Mouse (Mus musculus) adrenal gland, adult 8-10 months (tissue): ENCODE measurements around the gene Maml2. TPM values are rescaled to one million over a fixed set of nuclear protein-coding genes. Genes with fewer than 3 reads are reported as not detected.

Experiments
- DNase-seq: peaks from one replicate; pipeline ENCODE4 v3.0.0; 2022
- total RNA-seq, 4 experiments: library from RNA; stranded (reverse); gene quantifications; 2 replicates each; pipeline ENCODE4 v1.2.4; 2022

Gene Maml2
- total RNA-seq, 4 experiments from 2014 or later = 6.7 to 13.7 (median 9.6) TPM

DNA sequence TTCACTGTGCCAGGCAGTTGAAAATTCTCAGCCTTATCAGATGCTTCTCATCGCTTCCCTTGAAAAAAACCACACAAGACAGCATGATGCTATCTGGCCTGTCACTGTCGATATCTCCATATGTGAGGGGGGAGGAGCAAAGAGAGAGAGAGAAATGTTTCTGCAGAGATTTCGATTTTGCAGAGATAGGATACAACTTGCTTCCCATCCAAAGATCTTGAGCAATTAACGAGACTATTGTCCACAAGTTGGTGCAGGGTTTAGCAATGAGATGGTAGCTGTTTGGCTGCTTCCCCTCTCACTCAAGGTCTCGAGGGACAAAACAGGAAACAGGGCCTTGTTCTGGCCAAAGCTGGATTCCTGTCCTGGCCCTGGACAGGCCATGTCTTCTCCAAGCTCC lies 276.3 kb downstream of the Maml2 start:
- peak; percentile 24 for DNase-seq

GRCm38 (mm10) chr9:13574913-13575312 lies 277.2 kb downstream of the Maml2 start:
- no peak for DNase-seq

DNA sequence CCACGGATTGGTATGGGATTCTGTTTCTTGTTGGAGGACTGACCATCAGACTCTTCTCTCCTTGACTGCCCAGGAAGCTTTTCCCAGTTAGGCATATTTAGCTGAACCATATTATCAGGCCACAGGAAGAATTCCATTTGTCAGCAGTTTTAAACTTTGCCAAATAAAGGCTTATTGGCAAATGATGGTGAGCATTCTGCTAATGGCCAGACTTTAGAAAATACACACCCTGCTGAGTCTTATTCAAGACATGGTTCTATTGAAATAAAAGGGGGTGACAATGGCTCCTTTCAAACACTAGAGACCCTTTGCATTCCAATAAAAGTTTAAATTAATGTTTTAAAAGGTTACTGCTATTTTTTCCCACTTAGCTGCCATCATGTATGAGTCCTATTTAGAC lies 279.4 kb downstream of the Maml2 start:
- DNase-seq = no peak

DNA sequence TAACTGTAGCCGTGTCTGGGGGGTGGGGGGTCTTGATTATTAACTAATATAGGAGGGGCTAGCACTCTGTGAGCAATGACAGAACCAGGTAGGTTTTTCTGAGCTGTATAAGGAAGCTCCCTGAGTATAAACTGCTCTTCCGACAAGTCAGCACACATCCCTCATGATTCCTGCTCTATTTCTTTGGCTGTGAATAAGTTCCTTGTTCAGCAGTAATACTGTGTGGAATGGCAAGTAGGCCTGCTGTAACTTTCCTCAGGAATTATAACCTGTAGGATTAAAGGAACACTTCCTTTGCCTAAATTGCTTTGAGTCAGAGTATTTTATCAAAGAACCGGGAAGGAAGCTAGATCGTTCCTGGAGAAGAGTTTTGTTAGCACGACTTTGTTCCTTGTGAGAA lies 283.4 kb downstream of the Maml2 start:
- DNase-seq = no peak

GRCm38 (mm10) chr9:13583952-13584351 lies 286.2 kb downstream of the Maml2 start:
- no peak for DNase-seq

DNA sequence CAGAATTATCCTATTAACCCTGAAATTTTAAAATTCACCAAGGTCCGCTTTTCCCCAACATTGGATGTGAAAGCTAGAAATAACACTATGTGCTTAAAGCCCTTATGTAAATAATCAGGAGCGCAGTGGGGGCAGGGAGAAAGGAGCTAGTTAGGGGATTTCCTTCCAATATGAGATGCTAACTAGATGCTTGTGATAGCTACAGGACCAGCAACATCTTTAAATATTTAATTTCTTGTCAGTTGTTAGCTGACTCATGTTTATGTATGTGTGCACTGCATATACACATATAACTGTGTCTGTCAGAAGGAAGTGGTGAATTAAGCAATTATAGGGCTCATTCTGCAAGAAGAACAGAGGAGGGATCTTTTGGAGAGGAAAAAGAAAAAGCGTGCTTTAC lies 286.7 kb downstream of the Maml2 start:
- no peak for DNase-seq

GRCm38 (mm10) chr9:13587085-13587933 lies 289.6 kb downstream of the Maml2 start:
- no peak for DNase-seq

- no peak for DNase-seq
Observed at GRCm38 (mm10) chr9:13588786-13589185, 291.0 kb downstream of the Maml2 start.

DNA sequence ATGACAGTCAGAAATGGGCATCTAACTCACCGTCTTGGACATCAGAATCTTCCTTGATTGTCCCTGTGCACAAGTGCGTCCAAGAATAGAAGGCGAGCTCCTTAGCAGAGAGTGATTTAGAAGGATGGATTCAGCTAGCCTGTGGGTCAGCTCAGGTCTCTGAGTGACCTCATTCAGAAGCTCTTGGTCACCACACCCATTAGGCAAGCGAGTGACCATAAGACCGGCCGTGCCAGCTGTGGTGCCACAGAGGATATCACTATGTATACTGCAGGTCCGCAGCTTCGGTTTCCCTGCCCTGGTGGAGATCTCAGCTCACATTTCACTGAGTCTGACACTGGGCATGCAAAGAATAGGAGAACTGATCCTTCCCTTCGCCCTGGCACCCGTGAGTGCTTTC lies 294.9 kb downstream of the Maml2 start:
- no peak for DNase-seq

GRCm38 (mm10) chr9:13597736-13598135 lies 300.0 kb downstream of the Maml2 start:
- DNase-seq = no peak

DNA sequence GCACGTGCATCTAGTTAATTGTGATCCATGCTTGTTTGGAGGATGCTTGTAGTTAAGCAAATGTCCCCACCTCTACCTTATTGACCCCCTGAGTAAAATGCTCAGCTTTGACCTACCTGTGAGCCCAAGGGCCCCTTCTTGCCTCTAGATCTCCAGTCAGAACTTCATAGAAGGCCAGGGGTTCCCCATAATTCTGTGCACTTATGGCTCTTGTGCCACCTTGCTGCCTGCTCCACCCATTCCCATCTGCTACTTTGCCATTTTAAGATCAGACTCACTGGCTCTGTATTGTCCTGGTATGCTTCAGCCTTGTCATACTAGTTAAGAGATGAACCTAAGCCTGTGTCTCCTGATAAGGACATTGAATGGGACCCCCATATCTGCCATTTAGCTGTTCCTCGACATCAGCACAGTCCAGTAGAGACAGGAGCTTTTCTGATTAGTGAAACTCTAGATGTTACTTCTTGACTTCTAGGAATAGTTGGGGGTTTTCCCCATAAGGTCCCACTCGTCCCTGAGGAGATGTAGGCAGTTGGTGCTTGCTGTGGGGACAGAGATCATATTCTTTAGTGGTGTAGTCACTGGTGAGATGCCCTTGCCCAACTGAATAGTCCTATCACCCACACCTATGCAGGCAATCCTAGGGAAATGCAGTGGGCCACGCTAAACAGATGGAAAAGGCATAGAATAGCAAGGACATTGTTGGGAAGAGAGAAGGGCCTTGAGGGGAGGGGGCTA lies 301.0 kb downstream of the Maml2 start:
- no peak for DNase-seq

GRCm38 (mm10) chr9:13599334-13599614 lies 301.5 kb downstream of the Maml2 start:
- no peak for DNase-seq

- DNase-seq = no peak
Observed at GRCm38 (mm10) chr9:13599800-13600199, 302.0 kb downstream of the Maml2 start.

- DNase-seq = no peak
Observed at GRCm38 (mm10) chr9:13601729-13602128, 304.0 kb downstream of the Maml2 start.

- no peak for DNase-seq
Observed at GRCm38 (mm10) chr9:13603533-13604143, 305.9 kb downstream of the Maml2 start.

GRCm38 (mm10) chr9:13607609-13608185 lies 309.9 kb downstream of the Maml2 start:
- no peak for DNase-seq

- no peak for DNase-seq
Observed at GRCm38 (mm10) chr9:13608532-13609071, 310.8 kb downstream of the Maml2 start.

GRCm38 (mm10) chr9:13611561-13611960 lies 313.8 kb downstream of the Maml2 start:
- DNase-seq = peak; percentile 8

DNA sequence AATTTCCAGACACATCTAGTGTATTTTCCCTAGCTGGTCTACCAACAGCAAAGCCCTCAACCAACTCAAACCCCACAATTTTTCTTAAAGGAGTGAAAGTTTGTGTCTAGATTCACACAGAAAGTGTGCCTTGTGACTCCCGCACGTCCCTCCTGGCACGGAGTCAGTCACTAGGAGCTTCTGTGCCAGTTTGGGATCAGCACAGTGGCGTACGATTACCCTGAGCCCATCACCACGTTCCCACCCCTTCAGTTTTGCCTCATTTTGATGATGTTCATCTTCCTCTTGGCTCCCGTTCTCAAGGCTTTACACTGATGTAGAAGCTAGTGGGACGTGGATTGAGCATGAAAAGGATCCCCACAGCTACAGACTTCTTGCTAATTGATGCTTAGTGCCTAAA lies 314.6 kb downstream of the Maml2 start:
- no peak for DNase-seq

DNA sequence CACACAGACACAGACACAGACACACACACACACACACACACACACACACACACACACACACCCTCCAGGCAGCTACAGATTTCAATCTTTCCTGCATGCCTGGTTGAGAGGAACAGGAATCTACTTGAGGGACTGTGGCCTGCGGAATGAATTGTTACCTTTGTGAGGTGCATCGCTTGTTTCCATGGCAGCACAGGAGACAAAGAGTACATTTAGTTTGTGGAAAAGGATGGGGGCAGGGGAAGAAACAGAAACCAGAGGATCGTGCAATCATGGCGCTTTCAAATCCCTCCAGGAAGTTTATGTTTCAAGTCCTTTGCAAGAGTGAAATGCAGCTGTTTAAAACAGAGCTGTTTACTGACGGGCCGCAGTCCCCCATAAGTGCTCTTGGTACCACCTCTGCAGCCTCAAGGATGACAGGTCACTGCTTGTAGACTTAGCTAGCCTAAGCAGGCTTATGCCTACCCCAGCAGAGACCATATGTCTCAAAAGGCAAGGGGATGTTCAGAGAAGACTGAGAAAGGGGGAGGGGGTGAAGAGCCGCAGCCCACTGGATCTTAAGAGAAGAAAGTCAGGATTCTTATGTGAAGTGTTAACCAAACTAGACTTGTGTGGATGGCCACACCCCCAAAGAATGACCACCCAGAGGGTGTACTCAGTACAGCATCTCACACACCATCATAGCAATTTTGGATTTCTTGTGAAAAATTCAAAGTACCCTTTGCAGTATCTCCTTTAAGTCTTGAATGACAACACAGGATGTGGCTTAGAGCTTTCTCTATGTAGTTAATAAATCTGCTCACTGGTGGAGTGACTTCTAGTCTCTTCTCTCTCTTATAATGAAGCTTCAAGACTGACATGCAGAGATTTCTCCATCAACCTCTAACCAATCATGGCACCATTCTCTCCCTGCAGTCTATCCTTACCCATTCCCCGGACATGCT lies 315.8 kb downstream of the Maml2 start:
- no peak for DNase-seq

- peak; percentile 8 for DNase-seq
Observed at GRCm38 (mm10) chr9:13616383-13617009, 318.7 kb downstream of the Maml2 start.
